Mouse (Mus musculus): ENCODE measurements around the gene Ltbp4.

- TF ChIP-seq CTCF (conservative IDR thresholded peaks at IDR 0.05; ENCODE audit: low read length) (no peak), NANOG (IDR thresholded peaks at IDR 0.05; ENCODE audit: borderline replicate concordance, low read length) (no peak)
These were observed 2.3 kb downstream of the Ltbp4 start for GRCm38 (mm10) chr7:27335011-27335720.

All from E14TG2a.4 (cell line).